Mouse (Mus musculus) hindlimb bud, embryonic 11.5 days (tissue): ENCODE results near the gene Hunk.

Source experiments
- DNase-seq: peaks from one replicate; pipeline ENCODE4 v3.0.0-alpha.2; 2012; ENCODE audit warnings: low read depth, low spot score; ENCODE audit errors: extremely low spot score

Hunk gene

DNA sequence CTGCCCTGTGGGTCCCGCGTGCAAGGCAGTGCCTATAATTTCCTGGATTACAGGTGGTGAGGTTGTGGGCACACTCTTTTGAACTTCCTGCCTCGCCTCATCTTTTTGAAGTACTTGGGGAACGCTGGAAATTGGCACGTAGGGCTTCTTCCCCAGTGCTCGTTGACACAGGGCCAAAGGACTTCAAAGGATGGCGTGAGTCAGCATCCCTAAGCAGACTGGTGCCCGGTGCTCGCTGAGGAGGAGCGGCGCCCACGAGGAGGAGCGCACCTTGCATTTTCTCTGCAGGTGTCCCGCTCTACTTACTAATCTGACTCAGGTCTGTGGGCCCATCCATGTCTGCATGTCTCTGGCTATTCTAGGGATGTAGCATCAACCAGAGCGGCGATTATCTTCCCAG lies 4.9 kb downstream of the Hunk start:
- DNase-seq = no peak

DNA sequence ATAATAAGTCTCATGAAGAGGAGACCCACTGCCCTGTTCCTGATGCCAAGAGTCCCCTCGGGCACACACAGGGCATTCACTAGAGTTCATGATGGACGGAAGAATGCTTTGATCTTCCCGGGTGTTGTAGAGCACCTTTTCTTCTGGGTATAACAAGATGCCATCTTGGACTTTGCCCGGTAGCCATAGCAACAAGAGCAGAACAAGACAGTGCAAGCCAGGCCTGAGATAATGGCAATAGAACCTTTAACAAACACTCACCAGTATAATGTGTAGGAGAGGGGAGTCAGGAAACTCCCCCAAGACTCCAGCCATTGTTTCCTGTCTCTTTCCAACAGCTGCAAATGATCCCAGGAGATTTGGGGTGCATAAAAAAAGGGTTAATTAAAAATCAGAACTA lies 8.9 kb downstream of the Hunk start:
- DNase-seq = no peak

DNA sequence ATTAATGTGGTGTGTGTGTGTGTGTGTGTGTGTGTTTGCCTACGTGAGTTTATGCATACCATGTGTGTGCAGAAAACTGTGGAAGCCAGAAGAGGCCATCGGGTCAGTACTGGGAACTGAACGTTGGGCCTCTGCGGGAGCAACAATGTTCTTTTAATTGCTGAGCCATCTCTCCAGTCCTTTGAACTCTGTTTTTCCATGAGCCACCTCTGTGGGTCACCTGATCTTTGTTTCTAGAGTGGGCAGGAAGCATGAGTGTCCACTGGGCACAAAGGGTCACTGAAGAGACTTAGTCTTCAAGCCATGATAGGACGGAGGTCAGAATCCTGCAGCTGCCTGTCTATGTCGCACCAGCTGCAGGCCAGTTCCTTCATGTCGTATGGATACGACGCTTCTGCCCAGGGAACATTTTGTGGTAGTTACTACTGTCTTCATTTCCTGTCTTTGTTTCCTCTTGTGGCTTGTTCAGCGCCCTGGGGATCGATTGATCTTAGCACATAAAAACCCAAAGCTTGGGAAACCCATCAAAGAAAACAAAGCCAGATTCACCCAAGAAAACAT lies 10.3 kb downstream of the Hunk start:
- no peak for DNase-seq

DNA sequence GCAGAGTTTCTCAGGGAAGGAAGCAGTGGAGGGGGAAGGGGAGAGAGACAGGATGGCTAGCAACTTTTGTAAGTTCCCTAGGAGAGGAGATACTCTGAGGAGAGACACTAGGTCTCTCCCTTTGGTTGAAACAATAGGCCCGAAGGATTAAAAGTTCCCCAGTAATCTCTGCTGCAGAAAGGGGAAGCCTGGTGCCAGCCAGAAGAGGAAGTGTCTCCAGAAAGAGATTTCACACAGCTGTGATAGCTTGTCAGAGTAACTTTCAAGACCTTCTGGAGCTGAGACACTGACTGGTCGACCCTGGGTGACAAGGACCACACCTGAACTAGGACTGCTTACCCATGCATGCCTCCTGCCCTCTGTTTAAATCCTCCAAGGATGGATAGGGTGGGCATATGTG lies 11.1 kb downstream of the Hunk start:
- no peak for DNase-seq

DNA sequence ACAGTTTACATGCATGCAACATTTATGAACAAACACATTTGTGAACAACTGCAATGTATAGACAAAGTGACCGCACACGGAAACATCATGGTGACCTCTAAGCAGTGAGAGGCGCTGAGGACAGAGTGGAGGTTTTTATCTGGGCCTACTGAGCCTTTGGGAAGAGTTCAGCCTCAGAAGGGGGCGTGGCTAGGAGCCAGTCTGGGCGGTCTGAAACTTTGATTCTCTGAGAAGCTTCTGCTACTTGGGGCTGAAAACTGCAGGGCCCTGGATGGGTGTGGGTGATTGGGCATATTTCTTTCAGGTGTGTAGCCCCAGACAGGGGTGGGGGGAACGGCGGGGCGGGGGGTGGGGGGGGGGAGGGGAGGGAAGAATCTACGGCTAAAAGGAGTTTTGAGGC lies 14.5 kb downstream of the Hunk start:
- no peak for DNase-seq

DNA sequence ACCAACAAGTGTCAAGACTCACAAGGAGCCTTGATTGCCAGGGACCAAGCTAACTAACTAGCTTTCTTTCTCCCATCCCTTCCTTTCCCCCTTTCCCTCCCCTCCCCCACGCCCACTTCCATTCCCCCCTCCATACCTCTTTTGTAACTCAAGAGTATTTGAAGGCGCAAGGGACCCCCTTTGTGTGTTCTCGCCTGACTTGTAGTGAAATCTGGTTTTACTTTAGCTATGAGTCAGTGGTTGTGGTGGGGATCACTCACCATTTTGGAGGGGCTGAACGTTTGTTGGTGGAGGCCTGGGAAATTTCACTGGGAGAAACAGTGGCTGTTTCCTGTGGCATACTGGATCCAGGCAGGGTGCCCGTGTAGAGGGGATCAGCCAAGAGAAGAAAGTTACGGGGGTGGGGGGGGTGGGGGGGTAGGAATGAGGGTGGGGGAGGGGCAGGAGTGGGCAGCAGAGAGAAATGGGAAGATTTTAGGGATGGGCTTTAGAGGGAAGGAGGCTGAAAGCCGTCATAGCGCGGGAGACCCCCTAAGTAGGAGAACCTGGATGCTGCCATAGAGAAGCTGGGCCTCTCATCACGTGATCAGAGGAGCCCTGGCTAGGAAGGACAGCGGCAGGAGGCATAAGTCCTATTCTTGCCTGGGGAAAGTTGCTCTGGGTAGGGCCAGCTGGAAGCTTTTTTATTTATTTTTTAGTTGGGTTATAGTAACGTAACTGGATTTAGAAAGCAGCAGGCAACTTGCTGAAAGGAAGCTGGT lies 15.3 kb downstream of the Hunk start:
- no peak for DNase-seq

DNA sequence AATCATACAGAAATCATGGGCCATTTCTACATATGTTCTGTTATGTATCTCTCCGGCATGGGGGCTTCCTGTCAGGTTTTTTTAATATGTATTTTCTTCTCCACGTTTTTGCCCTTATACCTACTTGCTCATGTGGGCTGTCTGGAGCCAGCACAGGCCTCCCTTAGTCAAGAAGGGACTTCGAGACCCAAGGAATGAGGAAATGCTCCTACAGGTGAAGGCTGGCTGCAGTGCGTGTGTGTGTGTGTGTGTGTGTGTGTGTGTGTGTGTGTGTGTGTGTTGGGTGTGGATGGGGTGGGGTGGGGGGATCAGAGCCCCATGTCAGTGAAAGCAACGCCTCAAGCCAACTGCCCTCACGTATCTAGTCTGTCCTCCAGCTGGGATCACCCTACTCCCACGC lies 16.5 kb downstream of the Hunk start:
- DNase-seq = no peak

DNA sequence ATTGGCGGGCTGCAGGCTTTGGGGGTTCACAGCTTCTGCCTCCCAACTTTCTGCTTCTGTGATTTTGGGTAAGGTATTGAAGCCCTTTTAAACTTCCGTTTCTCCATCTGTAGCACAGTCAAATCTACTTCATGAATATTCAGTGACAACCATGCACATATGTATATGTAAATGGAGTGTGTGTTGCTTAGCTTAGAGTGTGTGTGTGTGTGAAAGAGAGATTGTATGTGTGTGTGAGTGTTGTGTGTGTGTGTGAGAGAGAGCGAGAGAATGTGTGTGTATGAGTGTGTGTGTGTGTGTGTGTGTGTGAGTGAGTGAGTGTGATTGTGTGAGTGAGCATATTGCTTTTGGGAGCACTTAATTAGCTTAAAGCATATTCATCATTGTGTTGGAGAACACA lies 19.4 kb downstream of the Hunk start:
- no peak for DNase-seq

DNA sequence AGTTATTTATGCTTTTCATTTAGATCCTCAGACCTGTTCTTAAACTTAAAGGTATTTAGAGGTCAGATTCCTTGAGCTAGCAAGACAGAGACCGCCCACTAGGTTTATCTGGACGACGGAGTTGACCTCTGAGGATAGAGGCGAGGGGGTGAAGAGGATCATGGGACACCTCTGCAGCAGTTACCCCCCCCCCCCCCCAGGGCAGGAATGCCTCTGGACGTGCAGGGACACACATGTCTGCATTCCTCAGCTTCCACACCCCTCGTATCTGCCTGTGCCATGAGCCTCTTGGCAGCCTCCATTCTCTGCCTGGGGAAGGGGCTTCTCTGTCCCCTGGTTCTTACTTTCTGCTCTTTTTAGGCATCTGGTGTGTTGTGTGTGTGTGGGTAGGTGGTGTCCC lies 19.8 kb downstream of the Hunk start:
- no peak for DNase-seq

DNA sequence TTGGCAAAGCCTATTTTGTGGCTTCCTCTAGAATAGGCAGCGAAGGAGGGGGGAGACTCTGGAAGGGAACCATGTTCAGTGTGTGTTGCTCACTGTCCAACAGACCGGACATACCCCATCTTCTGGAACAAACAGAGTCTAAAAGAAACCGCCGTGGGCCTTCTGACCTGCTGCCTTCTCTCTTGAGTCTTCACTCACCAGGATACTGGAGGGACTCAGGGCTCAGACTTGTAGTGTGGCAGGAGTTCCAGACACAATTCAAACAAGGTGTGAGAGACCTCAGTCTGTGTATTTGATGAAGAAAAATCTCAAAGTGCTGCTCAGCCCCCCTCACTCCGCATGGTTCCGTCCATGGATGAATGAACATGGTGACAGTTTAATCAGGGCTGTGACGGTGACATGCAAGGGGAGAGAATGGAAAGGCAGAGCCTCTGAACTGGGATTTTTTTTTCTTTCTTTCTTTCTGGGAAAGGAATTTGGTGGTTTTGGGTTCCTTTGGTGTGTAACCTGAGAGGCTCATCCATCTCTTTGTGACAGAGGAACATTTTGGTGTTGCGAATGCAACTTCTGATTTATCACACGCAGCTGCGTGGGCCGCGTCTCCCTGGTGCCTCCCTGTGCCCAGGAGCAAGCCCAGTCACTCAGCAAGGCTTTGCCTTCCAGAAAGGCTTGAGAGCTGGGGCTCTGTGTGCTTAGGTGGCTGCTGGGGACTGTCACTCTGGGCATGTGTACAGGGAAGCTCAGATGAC lies 21.9 kb downstream of the Hunk start:
- DNase-seq = no peak

DNA sequence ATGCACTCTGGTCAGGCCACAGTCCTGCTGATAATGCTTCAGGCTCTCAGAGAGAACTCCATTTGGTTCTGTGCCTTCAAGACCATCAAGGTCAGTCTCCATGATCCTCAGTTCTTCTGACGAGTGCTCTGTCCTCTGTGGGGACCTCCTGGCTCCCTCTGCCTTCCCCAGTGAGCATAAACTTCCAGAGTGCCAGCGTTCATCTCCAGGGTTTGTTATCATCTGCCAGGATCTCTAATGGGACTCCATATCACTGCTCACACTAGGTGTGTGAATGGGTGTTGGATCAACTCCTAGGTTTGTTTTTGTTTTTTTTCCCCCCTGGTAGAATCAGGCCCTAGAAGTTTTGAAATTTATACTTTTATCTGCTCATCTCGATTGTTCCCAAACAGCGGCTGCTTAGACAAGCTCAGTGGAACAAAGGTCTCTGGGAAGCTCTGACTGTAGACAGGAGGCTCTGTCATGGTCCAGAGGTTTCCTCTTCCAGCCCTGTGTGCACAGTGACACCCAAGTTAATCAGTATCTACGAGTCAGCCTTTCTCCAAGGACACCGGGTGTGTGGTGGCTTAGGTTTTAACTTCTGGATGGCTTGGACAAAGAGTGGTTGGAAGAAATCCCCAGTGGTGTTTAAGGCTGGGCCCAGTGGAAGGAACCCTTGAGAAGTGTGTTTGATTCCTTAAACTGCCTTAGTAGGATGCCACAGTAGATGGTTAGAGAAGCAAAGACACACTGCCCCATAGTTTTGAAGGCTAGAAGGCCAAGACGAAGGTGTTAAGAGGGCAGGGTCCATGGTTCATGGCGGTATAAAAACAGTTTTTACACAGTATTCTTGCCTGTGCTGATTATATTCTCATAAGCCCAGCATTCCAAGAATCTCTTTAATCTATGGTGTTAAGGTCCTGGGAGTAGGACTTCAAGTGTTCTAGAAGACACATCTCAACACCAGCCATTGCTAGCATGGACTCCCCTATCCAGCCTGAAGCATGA lies 26.6 kb downstream of the Hunk start:
- DNase-seq = no peak

DNA sequence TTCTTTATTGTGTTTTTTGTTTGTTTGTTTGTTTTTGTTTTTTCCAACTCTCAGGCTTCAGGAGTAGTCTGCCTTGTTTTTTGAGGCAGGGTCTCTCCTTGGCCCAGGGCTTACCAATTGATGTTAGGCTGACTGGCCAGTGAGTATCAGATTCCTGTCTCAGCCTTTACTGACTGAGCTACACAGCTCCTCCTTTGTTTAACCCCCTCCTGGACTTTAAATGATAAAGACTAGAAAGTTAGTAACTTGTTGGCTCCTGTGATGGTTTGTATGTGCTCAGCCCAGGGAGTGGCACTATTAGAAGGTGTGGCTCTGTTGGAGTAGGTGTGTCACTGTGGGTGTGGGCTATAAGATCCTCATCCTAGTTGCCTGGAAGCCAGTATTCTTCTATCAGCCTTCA lies 30.8 kb downstream of the Hunk start:
- DNase-seq = no peak

DNA sequence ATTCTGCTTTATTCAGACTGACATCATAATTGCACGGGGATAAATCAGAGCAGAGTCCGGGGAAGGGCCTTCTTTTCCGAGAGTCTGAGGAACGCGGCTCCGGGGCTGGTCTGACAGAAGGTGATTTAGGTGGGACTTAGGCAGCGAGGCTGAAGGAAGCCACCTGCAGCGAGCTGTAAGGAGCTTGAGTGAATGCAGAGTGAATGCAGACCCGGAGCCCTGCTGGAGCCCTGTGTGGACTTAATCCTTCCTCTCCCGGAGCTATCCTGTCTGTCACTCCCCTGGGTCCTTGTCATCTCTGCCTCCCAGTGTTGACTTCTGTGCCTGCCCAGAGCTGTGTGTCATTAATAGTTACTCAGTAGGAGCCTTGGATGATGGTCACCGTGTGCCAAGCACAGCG lies 32.8 kb downstream of the Hunk start:
- DNase-seq = peak; percentile 57

DNA sequence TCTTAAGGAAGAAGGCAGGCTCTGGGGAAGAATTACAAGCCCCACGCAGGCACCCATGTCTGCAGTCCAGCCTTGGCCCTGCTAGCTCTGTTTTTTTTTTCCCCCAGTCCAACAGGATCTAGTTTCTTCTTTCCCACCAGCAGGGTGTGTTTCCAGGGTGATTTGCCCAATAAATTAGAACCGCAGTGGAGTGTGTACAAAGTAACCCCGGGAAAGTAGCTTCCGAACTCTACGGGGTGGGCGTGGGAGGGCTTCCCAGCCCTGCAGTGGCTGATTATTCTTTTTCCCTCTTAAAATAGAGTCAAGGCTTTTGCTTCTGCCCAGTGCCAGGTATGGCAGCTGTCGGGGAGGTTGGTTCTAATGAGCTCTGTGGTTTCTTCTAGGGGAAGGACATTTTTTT lies 35.3 kb downstream of the Hunk start:
- no peak for DNase-seq

DNA sequence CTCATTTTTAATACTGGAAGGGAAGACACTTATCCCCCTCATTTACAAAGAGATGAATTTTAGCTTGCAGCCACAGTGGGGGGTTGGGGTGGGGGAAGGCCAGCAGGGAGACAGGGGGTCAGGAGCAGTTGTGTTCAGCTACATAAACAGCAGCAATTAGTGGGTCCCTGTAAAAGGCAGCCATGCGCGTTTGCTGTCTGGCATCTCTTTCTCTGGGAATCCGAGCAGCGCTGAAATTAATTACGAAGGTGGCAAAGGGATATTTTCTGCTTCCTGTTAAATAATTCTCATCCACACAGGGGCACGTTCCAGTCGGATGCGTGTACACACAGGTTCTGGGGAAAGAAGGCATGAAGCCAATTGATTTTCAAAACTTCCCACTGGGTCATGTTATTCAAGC lies 35.7 kb downstream of the Hunk start:
- DNase-seq = no peak

DNA sequence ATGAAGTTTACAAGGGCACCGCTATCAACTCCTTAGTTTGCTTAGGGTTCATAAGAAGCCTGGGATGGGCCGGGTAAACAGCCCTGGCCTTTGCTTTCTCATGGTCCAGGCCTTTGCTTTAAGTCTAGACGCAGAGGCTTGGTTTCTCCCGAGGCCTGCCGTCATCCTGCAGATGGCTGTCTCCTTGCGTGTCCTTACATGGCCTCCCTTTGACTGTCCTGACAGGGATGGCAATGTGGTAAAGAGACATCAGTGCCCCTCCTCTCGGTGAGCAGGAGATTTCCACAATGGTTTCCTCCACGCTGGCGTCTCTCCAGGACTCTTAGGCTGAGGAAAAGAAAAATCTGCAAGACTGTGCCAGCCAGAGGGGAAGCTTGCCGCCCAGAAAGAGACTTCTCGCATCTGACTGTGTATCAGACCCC lies 36.3 kb downstream of the Hunk start:
- no peak for DNase-seq

DNA sequence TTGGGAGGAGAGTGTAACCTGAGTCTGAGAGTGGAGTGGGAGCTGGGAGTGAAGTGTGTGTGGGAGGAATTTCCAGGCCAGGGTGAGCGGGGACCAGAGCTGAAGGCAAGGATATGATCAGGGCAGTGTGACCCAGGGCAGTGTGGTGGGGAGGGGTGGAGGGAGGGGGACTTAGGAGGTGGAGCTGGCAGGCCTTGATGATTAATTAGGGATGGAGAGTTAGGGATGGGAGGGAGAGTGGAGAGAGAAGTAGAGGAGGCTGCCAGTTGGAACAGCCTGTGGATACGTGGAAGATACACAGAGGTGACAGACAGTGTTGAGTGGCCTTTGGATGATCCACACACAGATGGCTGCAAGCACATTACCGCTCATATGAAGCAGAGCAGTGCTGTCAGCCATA lies 38.1 kb downstream of the Hunk start:
- no peak for DNase-seq

DNA sequence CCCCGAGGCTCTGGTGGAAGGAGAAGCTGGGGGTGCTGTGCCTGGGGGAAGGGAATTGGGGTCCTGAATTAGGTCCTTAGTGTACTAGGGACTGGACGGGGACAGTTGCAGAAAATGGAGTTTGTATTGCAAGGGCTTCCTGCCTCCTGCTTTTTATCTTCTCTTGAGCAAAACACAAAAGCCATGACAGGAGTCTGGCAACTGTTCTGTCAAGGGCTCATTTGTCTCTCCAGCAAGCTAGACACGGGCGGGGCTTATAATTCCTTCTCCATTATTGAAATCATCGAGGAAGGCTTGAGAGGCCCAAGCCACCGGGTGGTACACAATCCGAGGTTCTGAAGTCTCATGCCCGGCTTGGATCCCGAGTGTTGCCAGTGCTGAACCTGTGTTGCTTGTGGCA lies 38.6 kb downstream of the Hunk start:
- DNase-seq = no peak

DNA sequence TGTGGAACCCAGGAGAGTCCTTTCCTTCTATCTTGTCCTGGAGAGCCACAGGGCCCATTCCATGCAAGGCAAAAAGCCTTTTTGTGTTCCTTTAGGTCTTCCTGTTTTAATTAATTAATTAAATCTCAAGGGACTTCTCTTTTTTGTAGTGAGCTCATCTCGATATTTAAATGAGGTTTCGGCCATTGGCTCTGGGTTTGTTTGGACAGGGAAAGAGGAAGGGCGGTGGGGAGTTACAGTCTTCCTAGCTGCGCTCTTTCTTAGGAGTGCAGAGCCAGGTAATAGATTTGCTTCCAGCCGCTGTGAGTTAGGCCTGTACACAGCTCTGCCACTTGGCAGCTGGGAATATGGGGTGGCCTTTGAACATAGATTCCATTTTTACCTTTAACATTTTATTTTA lies 40.4 kb downstream of the Hunk start:
- no peak for DNase-seq

DNA sequence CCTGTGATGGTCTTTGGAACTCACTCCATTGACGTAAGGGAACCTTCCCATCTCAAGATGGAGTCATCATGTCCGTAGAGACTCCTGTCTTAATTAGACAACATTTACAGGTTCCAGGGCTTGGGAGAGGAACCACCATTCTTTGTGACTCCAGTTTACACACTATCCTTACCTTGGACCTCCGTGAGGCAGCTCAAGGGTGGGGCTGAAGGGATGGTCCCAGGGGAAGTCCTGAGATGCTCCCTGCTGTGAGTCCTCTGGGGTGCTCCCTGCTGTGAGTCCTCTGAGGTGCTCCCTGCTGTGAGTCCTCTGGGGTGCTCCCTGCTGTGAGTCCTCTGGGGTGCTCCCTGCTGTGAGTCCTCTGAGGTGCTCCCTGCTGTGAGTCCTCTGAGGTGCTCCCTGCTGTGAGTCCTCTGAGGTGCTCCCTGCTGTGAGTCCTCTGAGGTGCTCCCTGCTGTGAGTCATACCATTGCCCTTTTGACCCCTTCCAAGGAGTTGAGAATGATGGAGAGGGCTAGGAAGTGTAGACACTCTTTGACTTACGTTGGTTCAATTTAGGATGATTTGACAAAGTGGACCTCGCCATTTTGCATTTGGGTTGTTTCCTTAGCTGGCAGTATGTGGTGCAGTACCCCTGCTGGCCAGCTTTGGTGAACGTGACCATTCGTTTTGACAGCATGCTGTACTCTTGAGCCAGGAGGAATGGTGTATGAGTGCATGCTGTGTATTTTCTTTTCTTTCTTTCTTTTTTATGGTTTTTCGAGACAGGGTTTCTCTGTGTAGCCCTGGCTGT lies 42.2 kb downstream of the Hunk start:
- DNase-seq = no peak
